Mouse (Mus musculus): ENCODE measurements around the gene Tyrobp. TPM values are rescaled to one million over a fixed set of nuclear protein-coding genes. Genes with fewer than 3 reads are reported as not detected.

The Tyrobp gene
- polyA plus RNA-seq (2016; fragmentation: Nextera tagmentation; extraction: Ambion mirVana): 15.7 and 19.6 TPM in 2 replicates

DNA sequence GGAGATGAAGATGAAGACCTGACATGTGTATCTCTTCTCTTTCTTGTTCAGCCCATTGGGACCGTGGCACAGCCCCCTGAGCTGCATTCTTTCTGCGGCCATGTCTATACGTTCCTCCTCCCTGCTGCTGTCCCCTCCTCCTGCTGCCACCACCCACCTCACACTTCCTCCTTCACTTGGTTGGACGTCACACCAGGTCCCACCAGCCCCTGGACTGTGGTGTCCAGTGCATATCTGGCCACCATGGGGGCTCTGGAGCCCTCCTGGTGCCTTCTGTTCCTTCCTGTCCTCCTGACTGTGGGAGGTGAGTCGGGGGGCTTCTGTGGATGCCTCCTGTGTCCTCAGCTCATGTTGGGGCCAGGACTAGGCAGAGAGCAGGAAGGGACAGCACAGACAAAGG, at the start of gene Tyrobp:
Gene Tyrobp, plus strand, starts transcription at position 165 of the 400 bp plus-strand sequence.
- H3K9me3 ChIP-seq (replicated peaks): no peaks in the 10 kb centered on the region
- H3K4me1 ChIP-seq: no peaks in the 10 kb centered on the region
- no peak for DNase-seq (ENCODE audit: low spot score)
- H3K36me3 ChIP-seq: no peaks in the 10 kb centered on the region
- no peaks in the 10 kb centered on the region for H3K27me3 ChIP-seq (ENCODE audit: low read depth, poor library complexity, severe bottlenecking)
- WGBS: 74% methylated on average over 5 of the region's 5 CpGs
- no peak within 1 kb of the TSS for H3K4me3 ChIP-seq
- H3K27ac ChIP-seq (replicated peaks): no peak within 1 kb of the TSS

DNA sequence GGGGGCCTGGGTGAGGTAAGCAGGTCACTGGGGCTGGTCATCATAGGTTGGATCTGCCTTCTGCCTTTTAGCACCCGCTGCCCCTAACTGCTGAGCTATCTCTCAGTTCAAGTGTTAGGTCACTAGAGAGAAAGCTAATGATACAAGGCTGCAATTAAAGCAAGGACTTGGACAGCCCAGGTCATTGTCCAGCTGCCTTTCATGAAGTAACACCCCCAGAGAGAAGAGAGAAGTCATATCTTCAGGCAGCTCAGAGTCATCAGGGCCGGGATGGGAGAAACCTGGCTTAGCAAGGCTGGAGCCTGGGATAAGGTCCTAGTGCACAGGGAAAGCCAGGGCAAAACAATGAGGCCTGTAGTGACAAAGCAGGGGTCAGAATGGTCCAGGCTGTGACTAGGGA, 46.1 kb upstream of the Tyrobp start:
- Histone ChIP-seq H3K27ac (replicated peaks) (no peak overlapping the region), H3K36me3 (no peaks in the 10 kb centered on the region), H3K27me3 (ENCODE audit: low read depth, poor library complexity, severe bottlenecking) (peaks cover 25% of the 10 kb centered on the region), H3K4me1 (peaks cover 12% of the 10 kb centered on the region), H3K9me3 (replicated peaks) (no peaks in the 10 kb centered on the region), H3K4me3 (no peak overlapping the region)
- WGBS: 74% methylated on average over 2 of the region's 2 CpGs
- DNase-seq (ENCODE audit: low spot score): no peak

DNA sequence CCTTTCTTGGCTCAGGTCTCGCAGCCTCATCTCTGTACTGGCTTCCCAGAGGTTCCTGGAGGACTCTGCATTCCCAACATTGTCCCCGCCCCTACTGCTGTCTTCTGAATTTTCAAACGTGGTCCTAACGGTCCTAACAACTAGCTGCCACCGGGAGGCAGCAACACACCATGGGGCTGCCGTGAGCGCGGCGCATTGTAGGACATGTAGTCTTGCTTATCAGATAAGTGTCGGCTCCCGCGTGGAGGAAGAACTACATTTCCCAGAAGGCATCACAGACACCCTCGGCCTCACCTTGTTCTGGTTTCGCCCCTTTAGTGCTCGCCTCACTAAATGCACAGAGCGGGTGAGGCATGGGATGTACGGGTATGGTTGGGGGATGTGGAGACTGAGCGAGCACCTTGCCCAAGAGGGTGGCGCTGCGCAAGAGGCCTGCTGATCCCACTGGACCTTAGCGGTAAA, 40.0 kb upstream of the Tyrobp start:
- WGBS: under 1% methylated on average over 21 of the region's 21 CpGs
- peak; percentile 92 for DNase-seq (ENCODE audit: low spot score)
- peak overlapping the region; percentile 84 for H3K27ac ChIP-seq (replicated peaks)
- H3K4me3 ChIP-seq: peak overlapping the region; percentile 60
- no peaks in the 10 kb centered on the region for H3K9me3 ChIP-seq (replicated peaks)
- 0 out of 2 replicates have a peak, but pooled peaks cover 3% of the 10 kb centered on the region for H3K4me1 ChIP-seq
- H3K36me3 ChIP-seq: no peaks in the 10 kb centered on the region
- no peaks in the 10 kb centered on the region for H3K27me3 ChIP-seq (ENCODE audit: low read depth, poor library complexity, severe bottlenecking)

DNA sequence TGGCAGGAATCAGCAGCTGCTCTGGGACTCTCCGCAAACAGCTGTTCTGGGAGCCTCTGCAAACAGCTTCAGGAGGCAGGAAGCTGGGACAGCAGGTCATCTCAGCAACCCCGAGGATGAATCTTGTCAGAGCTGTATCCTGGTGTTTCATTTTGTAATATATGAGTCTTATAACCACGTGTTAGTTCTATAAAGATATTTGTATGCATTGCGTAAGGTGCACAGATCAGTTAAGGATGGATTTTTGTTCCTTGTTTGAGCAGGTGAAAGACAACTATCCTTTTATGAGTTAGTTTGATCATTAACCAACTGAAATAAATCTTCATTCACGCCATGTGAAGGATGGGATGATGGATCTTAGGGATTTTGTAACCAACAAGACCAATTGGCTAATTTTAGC, 33.5 kb upstream of the Tyrobp start:
- Histone ChIP-seq H3K4me1 (no peaks in the 10 kb centered on the region), H3K36me3 (no peaks in the 10 kb centered on the region), H3K27me3 (ENCODE audit: low read depth, poor library complexity, severe bottlenecking) (no peaks in the 10 kb centered on the region), H3K9me3 (replicated peaks) (no peaks in the 10 kb centered on the region), H3K27ac (replicated peaks) (no peak overlapping the region), H3K4me3 (no peak overlapping the region)
- 68% methylated on average over 5 of the region's 5 CpGs for WGBS
- no peak for DNase-seq (ENCODE audit: low spot score)

DNA sequence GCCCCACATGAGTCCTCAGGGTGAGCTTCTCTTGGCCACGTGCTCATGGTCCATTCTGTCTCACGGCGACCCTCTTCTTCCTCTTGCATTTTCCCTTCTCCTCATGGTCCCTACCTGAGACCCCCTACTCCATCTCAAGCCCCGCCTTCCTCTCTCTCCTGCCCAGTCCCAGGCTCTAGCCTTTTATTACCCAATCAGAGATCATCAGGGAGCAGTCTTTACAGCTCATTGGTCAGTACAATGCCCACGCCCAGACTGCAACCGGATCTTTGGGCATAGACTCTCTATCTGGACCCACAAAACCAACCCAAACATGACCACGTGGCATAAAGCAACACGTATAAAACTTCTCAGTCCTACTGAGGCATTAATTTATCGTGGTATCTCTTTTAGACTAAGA, 29.5 kb upstream of the Tyrobp start:
- Histone ChIP-seq H3K4me1 (no peaks in the 10 kb centered on the region), H3K36me3 (no peaks in the 10 kb centered on the region), H3K27ac (replicated peaks) (no peak overlapping the region), H3K4me3 (no peak overlapping the region), H3K9me3 (replicated peaks) (no peaks in the 10 kb centered on the region), H3K27me3 (ENCODE audit: low read depth, poor library complexity, severe bottlenecking) (no peaks in the 10 kb centered on the region)
- 86% methylated on average over 9 of the region's 9 CpGs for WGBS
- no peak for DNase-seq (ENCODE audit: low spot score)

DNA sequence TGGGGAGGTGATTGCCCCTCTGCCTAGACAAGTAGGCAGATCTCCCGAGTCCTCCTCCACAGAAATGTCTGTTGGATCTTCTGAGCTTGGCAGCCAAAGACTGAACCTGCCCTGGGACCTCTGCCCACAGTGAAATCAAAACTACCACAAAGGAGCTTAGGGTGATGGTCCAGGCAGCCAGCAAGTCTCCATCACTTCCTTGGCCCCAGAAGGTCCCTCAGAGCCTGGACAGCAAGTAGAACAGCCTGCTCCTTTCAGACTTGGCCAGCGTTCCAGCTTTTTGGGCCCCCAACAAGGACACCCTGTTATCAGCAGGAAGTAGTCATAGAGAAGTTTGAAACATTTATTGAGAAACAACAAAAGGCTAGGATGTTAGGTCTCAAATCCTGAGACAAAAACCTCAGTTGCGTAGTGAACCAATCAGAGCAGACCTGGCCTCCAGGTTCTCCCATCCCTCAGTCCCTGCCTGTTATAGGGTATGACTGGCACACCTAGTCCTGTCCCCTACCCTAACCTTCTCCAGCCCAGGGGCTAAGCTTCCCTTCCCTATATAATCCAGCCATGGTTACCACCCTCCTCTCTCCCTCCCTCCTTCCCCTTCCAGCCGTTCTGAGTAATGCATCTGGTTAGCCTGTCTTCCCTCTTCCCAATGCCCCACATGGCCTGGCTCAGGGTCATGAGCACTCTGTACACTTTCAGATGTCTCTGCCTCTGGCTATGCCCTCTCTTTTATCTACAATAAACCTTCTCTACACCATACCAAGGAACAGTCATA, 20.6 kb upstream of the Tyrobp start:
- H3K4me3 ChIP-seq: no peak overlapping the region
- no peaks in the 10 kb centered on the region for H3K9me3 ChIP-seq (replicated peaks)
- no peaks in the 10 kb centered on the region for H3K27me3 ChIP-seq (ENCODE audit: low read depth, poor library complexity, severe bottlenecking)
- 73% methylated on average over 4 of the region's 4 CpGs for WGBS
- no peaks in the 10 kb centered on the region for H3K4me1 ChIP-seq
- DNase-seq (ENCODE audit: low spot score): no peak
- H3K27ac ChIP-seq (replicated peaks): no peak overlapping the region
- no peaks in the 10 kb centered on the region for H3K36me3 ChIP-seq

DNA sequence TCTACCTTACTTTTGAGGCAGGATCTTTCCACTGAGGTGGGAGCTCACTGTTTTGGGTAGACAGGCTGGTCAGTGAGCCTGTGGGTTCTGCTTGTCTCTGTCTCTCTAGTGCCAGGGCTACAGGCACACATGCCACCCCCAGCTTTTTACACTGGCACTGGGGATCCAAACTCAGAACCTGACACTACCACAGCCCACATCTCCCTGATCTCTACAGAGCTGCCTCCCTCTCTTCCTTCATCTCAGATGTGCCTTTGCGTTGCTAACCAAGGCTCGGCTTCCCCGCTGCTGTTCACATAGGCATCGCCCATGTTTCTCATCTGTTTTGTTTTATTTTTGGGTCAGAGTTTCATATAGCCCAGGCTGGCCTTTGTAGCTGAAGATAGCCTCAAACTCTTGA, 19.9 kb upstream of the Tyrobp start:
- no peak for DNase-seq (ENCODE audit: low spot score)
- 94% methylated on average over 4 of the region's 4 CpGs for WGBS
- Histone ChIP-seq H3K4me1 (no peaks in the 10 kb centered on the region), H3K27ac (replicated peaks) (no peak overlapping the region), H3K9me3 (replicated peaks) (no peaks in the 10 kb centered on the region), H3K27me3 (ENCODE audit: low read depth, poor library complexity, severe bottlenecking) (no peaks in the 10 kb centered on the region), H3K36me3 (no peaks in the 10 kb centered on the region), H3K4me3 (no peak overlapping the region)

DNA sequence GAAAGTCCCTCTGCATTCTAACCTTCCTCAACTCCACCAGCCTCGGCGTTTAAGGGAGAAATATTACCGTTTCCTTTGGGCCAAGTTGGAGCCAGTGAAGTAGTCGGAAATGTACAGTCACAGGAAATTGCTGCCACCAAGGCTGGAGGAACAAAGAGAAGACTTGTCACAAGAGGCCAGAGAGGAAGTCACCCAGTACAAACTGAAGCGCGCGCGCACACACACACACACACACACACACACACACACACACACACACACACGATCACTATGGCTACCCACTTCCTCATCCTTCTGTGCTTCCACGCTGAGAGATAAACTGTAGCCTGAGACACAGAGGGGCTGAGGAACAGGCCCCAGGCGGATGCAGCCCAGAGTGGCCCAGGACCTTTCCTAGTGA, 19.2 kb upstream of the Tyrobp start:
- 77% methylated on average over 11 of the region's 11 CpGs for WGBS

DNA sequence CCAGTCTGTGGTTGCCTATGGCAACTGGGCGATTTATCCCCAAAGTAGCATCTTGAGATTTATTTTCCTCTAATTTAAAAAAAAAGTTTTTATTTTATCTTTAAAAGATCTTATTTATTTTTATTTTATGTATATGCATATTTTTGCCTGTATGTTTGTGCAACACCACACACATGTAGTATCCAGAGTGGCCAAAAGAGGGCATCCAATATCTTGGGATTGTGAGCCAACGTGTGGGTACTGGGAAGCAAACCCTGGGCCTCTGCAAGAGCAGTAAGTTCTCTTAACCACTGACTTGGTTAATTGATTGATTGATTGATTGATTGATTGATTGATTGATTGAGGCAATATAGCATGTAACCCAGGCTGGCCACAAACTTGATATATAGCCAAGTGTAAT, 18.7 kb upstream of the Tyrobp start:
- 41% methylated on average over 2 of the region's 2 CpGs for WGBS
- Histone ChIP-seq H3K36me3 (no peaks in the 10 kb centered on the region), H3K27ac (replicated peaks) (no peak overlapping the region), H3K9me3 (replicated peaks) (no peaks in the 10 kb centered on the region), H3K4me1 (peaks cover 4% of the 10 kb centered on the region), H3K4me3 (no peak overlapping the region), H3K27me3 (ENCODE audit: low read depth, poor library complexity, severe bottlenecking) (no peaks in the 10 kb centered on the region)
- DNase-seq (ENCODE audit: low spot score): no peak

More for the DNA sequence above, 19.2 kb upstream of the Tyrobp start:
- H3K4me1 ChIP-seq: peaks cover 4% of the 10 kb centered on the region
- H3K36me3 ChIP-seq: no peaks in the 10 kb centered on the region
- H3K27me3 ChIP-seq (ENCODE audit: low read depth, poor library complexity, severe bottlenecking): no peaks in the 10 kb centered on the region
- H3K9me3 ChIP-seq (replicated peaks): no peaks in the 10 kb centered on the region
- H3K27ac ChIP-seq (replicated peaks): no peak overlapping the region
- no peak overlapping the region for H3K4me3 ChIP-seq
- DNase-seq (ENCODE audit: low spot score): peak; percentile 13

DNA sequence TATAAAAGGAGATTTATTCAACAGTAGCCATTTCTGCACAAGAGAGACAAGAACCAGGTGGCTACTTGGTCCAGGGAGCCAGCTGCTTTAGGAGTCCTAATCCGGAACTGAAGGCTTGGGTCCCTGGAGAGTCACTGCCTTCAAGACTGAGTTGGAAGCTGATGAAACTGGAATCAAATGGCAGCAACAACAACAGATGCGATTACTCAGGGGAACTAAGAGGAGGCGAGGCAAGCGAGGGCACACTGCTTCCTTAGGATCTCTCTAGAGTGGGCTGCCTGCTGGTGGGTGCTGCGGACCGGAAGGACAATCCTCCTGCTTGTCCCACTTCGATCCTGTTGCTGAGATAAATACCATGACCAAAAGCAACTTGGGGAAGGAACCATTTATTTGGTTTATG, 13.9 kb upstream of the Tyrobp start:
- no peaks in the 10 kb centered on the region for H3K9me3 ChIP-seq (replicated peaks)
- H3K4me3 ChIP-seq: no peak overlapping the region
- H3K27ac ChIP-seq (replicated peaks): no peak overlapping the region
- no peaks in the 10 kb centered on the region for H3K27me3 ChIP-seq (ENCODE audit: low read depth, poor library complexity, severe bottlenecking)
- peaks cover 4% of the 10 kb centered on the region for H3K4me1 ChIP-seq
- WGBS: 59% methylated on average over 7 of the region's 7 CpGs
- H3K36me3 ChIP-seq: no peaks in the 10 kb centered on the region
- no peak for DNase-seq (ENCODE audit: low spot score)

DNA sequence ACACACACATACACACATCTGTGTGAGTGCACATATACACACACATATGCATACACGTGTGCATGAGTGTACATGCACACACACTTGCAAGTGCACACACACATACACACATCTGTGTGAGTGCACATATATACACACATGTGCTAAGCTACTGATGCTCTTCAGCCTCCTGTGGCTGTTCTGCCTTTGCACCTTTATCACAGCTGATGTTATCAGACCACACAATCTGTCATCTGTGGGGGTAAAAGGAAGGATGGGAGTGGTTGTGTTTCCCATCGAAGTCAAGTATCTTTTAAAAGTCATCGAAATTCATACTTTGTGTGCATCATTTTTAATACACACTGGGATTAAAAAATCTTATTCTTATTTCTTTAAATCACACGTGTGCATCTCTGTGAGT, 11.2 kb upstream of the Tyrobp start:
- no peak for DNase-seq (ENCODE audit: low spot score)

DNA sequence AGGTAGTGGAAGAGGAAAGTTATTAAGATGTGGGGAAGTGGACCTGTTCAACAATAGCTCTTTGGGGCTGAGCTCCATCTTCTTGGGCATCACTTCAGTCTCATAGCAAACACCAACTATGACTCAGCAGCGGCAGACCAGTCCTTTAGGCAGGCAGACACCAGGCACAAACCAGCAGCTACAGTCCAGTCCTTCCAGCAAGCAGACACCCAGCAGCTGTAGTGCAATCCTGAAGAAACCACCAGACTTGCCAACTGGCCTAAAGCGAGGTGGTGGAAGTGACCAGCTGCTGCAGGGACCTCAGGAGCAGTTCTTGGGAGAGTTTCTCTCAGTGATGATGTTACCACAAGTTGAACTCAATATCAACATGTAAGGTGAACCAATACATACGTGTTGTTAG, 4.9 kb upstream of the Tyrobp start:
- WGBS: 83% methylated on average over 3 of the region's 3 CpGs
- Histone ChIP-seq H3K4me3 (no peak overlapping the region), H3K27me3 (ENCODE audit: low read depth, poor library complexity, severe bottlenecking) (no peaks in the 10 kb centered on the region), H3K9me3 (replicated peaks) (no peaks in the 10 kb centered on the region), H3K36me3 (no peaks in the 10 kb centered on the region), H3K27ac (replicated peaks) (no peak overlapping the region), H3K4me1 (no peaks in the 10 kb centered on the region)
- no peak for DNase-seq (ENCODE audit: low spot score)

More for the DNA sequence above, 11.2 kb upstream of the Tyrobp start:
- no peak overlapping the region for H3K4me3 ChIP-seq
- WGBS: 75% methylated on average over 4 of the region's 4 CpGs
- H3K36me3 ChIP-seq: no peaks in the 10 kb centered on the region
- no peaks in the 10 kb centered on the region for H3K9me3 ChIP-seq (replicated peaks)
- H3K27me3 ChIP-seq (ENCODE audit: low read depth, poor library complexity, severe bottlenecking): no peaks in the 10 kb centered on the region
- H3K4me1 ChIP-seq: peaks cover 4% of the 10 kb centered on the region
- H3K27ac ChIP-seq (replicated peaks): no peak overlapping the region

DNA sequence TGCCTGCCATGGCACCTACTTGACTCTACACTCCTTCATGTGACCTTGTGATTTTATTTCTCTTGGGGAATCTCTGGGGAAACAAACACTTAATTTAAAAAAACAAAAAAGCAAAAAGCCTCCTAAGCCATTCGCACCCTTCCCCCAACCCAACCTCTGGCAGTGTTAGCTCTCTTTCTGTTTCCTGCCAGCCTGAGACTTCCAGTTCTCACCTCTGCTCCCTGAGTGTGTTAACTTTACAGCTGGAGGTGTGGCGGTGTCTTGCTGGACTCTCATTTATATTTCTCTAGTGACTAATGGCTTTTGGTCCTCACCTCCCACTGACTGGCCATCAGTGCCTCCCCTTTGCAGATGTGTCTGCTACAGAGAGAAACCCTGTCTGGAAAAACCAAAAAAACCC, 3.8 kb upstream of the Tyrobp start:
- no peak overlapping the region for H3K27ac ChIP-seq (replicated peaks)
- no peaks in the 10 kb centered on the region for H3K27me3 ChIP-seq (ENCODE audit: low read depth, poor library complexity, severe bottlenecking)
- H3K36me3 ChIP-seq: no peaks in the 10 kb centered on the region
- no peaks in the 10 kb centered on the region for H3K9me3 ChIP-seq (replicated peaks)
- H3K4me1 ChIP-seq: no peaks in the 10 kb centered on the region
- 82% methylated on average over 2 of the region's 2 CpGs for WGBS
- no peak overlapping the region for H3K4me3 ChIP-seq
- no peak for DNase-seq (ENCODE audit: low spot score)

Measured in midbrain, embryonic 10.5 days (tissue).